Mouse (Mus musculus): ENCODE results near the gene Rad9b. TPM values are rescaled to one million over a fixed set of nuclear protein-coding genes. Genes with fewer than 3 reads are reported as not detected.
A peak's percentile ranks its signal among the peaks of the same experiment; 100 is the strongest.

Gene Rad9b
- polyA plus RNA-seq, 1 experiment from 2014 or later, result 11.0 TPM

DNA sequence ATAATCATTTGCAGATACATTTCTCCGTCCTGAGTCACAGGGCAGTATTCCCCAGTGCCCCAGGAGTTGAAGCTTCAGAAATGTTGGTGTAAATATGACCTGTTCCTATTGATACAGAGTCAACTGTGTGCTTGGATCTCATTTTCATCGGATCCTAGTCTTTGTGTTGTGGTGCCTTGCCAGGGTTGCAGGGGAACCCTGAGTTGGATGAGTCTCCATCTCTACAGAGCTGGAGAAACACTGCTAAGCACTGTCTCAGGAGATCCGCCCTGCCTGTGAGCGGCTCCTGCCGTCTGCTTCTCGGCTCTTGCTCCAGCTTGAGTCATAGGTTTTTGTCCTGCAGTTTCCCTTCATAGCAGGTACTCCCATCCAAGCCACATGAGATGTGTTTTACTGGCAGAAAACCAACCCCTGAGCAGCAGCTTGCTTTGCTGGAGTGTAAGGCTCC lies 53.9 kb downstream of the Rad9b start:
- Histone ChIP-seq H3K36me3 (replicated peaks) (peaks cover 23% of the 10 kb centered on the region), H3K27me3 (ENCODE audit: poor library complexity, severe bottlenecking) (no peaks in the 10 kb centered on the region), H3K9me3 (no peaks in the 10 kb centered on the region), H3K4me3 (no peak overlapping the region), H3K4me1 (peaks cover 22% of the 10 kb centered on the region), H3K27ac (no peak overlapping the region)
- WGBS, result 92% methylated on average over 6 of the region's 6 CpGs
- DNase-seq (ENCODE audit: extremely low spot score, low spot score), result no peak

DNA sequence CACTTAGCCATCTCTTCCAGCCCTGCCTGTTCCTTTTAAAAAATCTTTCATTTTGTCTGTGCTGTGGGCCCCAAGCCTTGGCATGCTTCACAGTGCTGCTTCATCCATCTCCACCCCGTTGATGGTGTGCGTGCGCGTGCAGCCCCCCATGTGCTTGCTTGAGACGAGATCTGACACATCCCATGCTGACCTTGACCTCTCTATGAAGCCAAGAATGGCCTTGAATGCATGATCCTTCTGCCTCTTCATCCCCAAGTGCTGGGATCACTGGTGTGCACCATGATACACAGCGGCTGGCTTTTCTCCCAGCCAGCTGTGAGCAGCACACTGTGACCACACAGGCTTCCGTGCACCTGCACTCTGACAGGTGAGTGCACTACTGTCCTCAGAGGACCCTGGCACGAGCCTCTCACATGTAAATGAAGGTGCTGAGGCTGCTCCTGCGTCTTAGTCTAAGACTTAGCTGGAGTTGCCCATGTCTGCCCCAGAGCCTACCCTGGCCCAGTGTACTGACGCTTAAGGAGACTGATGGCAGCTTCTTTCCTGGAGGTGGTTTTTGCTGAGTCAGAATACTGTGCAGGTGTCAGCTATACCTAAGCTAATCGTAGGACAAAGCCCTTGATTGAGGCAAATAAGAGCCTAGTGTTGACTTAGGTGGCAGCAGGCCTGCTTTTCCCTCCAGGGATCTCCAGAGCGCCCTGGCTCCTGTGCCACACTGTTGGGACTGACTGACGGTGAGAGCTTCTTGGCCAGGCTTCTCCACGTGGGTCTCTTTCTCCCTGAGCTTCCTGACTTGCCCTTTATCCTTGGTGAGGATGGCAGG lies 58.7 kb downstream of the Rad9b start:
- Histone ChIP-seq H3K27me3 (ENCODE audit: poor library complexity, severe bottlenecking) (no peaks in the 10 kb centered on the region), H3K36me3 (replicated peaks) (peaks cover 15% of the 10 kb centered on the region), H3K27ac (0 out of 2 replicates have a peak overlapping the region, but pooled peaks have one; percentile 0), H3K9me3 (no peaks in the 10 kb centered on the region), H3K4me1 (peaks cover 36% of the 10 kb centered on the region), H3K4me3 (no peak overlapping the region)
- DNase-seq (ENCODE audit: extremely low spot score, low spot score), result no peak
- 84% methylated on average over 14 of the region's 14 CpGs for WGBS

DNA sequence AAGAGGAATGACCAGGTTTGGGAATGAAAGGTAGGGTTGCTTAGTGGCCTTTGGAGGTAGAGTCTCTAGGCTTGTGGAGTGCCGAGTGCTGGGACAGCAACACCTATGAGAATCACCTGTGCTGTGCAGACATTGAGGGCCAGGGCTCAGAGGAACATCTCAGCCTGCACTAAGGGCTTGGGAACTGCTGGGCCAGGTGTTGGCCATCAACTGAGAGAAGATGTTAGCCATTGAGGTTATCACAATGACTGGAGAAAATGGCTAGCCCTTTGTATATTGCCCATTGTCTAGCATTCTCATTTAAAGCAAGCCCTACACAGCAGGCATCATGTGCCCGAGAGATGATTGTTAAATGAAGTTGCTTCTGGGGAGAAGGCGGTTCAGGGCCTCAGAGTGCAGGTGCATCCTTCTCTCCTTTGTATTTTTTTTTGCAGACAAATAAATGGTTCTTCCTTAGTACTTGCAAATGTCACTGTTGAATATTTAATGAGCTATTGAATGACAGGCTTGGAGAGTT lies 59.8 kb downstream of the Rad9b start:
- peaks cover 21% of the 10 kb centered on the region for H3K36me3 ChIP-seq (replicated peaks)
- peaks cover 36% of the 10 kb centered on the region for H3K4me1 ChIP-seq
- H3K27ac ChIP-seq, result no peak overlapping the region; the same call in 1 of the 2 replicates
- peaks cover 6% of the 10 kb centered on the region; the same call in 1 of the 2 replicates for H3K9me3 ChIP-seq
- DNase-seq (ENCODE audit: extremely low spot score, low spot score), result no peak
- WGBS, result 81% methylated on average over 3 of the region's 3 CpGs
- H3K4me3 ChIP-seq, result no peak overlapping the region
- no peaks in the 10 kb centered on the region for H3K27me3 ChIP-seq (ENCODE audit: poor library complexity, severe bottlenecking)

DNA sequence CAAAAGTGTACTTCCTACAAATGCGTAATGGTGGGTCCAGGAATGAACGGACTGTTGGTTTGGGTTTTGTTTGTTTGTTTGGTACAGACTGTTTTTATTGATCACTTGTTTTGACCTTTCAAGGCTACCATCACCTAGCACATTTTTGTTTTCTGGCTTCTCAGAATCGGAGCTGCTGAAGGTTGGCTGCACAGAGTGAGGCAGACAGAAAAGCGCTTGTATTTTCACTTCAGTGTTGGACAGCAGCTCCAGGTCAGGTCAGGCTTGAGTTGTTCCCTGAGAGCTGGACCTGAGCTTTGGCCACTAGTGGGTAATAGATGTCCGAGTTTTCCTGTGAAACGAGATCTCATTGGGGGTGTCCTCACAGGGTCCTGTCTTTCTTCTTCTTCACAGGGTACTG lies 60.9 kb downstream of the Rad9b start:
- no peak overlapping the region for H3K4me3 ChIP-seq
- WGBS, result 86% methylated on average over 6 of the region's 6 CpGs
- peaks cover 32% of the 10 kb centered on the region for H3K36me3 ChIP-seq (replicated peaks)
- no peak overlapping the region for H3K27ac ChIP-seq
- DNase-seq (ENCODE audit: extremely low spot score, low spot score), result no peak
- H3K4me1 ChIP-seq, result peaks cover 36% of the 10 kb centered on the region
- H3K9me3 ChIP-seq, result peaks cover 9% of the 10 kb centered on the region
- H3K27me3 ChIP-seq (ENCODE audit: poor library complexity, severe bottlenecking), result no peaks in the 10 kb centered on the region

DNA sequence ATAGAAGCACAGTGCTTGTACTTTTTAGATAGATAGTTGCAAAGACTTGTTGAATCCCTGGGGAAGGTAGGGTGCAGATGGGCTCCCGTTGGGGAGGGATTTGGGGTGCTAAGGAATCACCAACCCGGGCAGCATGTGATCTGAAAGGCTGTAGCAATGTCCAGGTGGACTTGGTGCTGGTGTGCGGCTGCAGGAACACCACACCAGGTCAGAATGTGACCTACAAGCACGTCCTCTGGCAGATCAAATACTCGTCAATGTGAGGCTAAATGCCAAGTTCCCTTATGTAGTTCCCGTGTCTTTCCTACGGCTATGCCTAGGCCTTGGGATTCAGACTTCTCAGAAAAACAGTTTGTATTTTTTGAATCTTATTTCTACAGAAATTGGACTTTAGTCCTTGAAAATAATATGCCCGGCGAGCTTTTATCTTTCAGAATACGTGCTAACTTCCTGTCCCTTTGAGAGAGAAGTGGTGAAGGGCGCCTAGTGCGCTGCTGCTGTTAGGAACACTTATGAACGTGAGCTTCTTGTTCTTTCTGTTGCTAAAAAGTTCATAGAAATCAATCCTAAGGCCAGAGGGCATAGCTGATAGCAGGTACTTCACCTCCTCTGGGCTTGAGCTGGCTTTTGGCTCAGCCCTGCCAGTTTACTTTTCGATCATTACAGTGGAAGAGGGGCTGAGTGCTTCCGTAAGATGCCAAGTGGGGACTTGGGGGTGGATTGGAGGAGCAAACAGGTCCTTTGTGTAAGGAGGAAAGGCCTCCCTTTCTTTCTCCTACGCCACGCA lies 62.3 kb downstream of the Rad9b start:
- Histone ChIP-seq H3K9me3 (peaks cover 9% of the 10 kb centered on the region), H3K4me3 (no peak overlapping the region), H3K4me1 (peaks cover 36% of the 10 kb centered on the region), H3K27me3 (ENCODE audit: poor library complexity, severe bottlenecking) (no peaks in the 10 kb centered on the region), H3K27ac (no peak overlapping the region), H3K36me3 (replicated peaks) (peaks cover 46% of the 10 kb centered on the region)
- DNase-seq (ENCODE audit: extremely low spot score, low spot score), result no peak
- 81% methylated on average over 17 of the region's 17 CpGs for WGBS

DNA sequence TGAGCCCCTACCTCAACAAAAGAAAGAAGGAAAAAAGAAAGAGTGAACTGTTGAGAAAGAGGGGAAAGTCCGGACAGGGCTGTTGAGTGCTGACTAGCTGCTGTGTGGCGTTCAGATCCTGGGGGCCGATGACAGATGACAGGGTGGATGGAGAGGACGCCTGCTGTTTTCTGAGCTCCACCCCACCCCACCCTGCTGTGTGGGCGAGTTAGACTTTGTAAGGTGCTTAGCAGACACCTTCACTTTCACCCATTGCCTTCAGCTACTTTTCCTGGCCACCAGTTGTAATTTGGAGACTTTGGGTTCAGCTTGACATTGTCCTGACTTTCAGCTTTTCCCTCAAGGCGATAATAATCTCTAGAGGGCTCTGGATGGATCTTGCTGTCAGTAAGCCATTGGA lies 62.9 kb downstream of the Rad9b start:
- DNase-seq (ENCODE audit: extremely low spot score, low spot score), result no peak
- Histone ChIP-seq H3K4me1 (peaks cover 40% of the 10 kb centered on the region), H3K9me3 (peaks cover 9% of the 10 kb centered on the region), H3K4me3 (no peak overlapping the region), H3K27ac (no peak overlapping the region), H3K36me3 (replicated peaks) (peaks cover 47% of the 10 kb centered on the region), H3K27me3 (ENCODE audit: poor library complexity, severe bottlenecking) (no peaks in the 10 kb centered on the region)
- WGBS, result 61% methylated on average over 6 of the region's 6 CpGs

DNA sequence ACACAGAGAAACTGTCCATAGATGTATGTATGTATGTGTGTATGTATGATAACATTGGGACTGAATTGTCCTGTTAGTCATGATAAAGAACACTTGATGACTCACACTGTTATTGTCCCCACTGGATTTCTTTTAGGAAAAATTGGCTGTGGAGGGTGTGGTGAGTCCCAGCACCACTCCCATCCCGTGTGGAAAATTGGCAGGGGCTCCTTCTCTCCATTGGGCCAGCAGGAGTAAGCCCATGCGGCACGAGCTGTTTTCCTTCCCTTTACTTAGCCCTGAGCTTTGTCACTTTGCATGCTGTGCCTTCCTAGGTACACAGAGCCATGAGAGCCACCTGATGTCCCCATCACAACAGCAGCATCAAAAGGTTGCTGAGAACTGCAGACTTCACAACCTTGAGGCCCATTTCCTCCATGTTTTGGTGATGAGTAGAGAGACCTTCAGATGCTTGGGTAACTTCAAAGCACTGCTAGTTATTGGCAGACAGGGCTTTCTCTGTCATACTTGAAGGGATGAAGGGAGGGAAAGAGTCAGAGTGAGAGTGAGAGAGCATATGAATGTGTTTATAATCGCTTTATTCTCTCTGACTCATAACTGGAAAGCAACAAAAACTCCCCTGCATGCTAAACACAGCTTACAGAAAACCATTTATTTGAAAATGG lies 65.8 kb downstream of the Rad9b start:
- no peak for DNase-seq (ENCODE audit: extremely low spot score, low spot score)
- 93% methylated on average over 4 of the region's 4 CpGs for WGBS
- Histone ChIP-seq H3K27ac (no peak overlapping the region), H3K4me1 (peaks cover 40% of the 10 kb centered on the region), H3K36me3 (replicated peaks) (peaks cover 38% of the 10 kb centered on the region), H3K27me3 (ENCODE audit: poor library complexity, severe bottlenecking) (no peaks in the 10 kb centered on the region), H3K9me3 (peaks cover 9% of the 10 kb centered on the region), H3K4me3 (no peak overlapping the region)

DNA sequence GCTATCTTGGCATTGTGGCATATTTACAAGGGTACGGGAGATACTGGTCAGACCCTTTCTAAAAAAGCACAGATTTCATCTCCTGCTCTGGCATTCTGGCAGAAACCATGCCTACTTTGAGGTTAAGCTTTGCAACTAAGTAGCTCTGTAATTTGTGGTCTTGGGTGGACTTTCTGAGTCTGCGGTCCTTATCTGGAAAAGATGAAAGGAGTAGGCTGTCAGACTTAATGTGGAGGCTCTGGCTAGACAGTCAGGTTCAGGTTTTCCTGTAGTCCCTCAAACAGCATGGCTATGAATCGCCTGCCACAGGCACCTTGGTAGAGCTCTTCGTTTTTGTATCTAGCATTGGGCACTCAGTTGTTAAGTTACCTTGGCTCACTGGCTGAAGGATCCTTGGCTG lies 67.0 kb downstream of the Rad9b start:
- H3K9me3 ChIP-seq, result peaks cover 9% of the 10 kb centered on the region
- 94% methylated on average over 4 of the region's 4 CpGs for WGBS
- H3K4me3 ChIP-seq, result no peak overlapping the region
- H3K27me3 ChIP-seq (ENCODE audit: poor library complexity, severe bottlenecking), result no peaks in the 10 kb centered on the region; the same call in 1 of the 2 replicates
- H3K27ac ChIP-seq, result no peak overlapping the region
- no peak for DNase-seq (ENCODE audit: extremely low spot score, low spot score)
- peaks cover 33% of the 10 kb centered on the region for H3K4me1 ChIP-seq
- peaks cover 38% of the 10 kb centered on the region for H3K36me3 ChIP-seq (replicated peaks)

DNA sequence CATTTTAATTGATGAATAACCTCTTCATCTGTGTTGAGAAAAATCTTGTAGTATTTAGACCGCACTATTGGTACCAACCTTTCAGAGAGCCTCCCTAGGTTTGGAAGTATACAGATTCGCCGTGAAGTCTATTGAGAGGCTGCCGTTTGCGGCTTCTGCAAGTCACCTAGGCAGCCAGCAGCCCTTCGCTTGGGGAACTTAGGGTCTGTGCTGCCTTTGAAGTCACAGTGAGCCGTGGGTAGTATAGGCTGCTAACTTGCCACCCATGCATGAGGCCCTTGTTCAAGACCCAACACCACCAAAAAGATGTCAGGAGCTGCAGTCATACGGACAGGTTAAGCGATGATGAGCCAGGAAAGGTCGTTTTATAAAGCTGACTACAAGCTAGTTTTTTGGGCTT lies 67.8 kb downstream of the Rad9b start:
- Histone ChIP-seq H3K4me1 (peaks cover 28% of the 10 kb centered on the region), H3K27me3 (ENCODE audit: poor library complexity, severe bottlenecking) (peaks cover 1% of the 10 kb centered on the region; the same call in 1 of the 2 replicates), H3K4me3 (peak overlapping the region; percentile 98), H3K9me3 (peaks cover 9% of the 10 kb centered on the region), H3K27ac (no peak overlapping the region), H3K36me3 (replicated peaks) (peaks cover 38% of the 10 kb centered on the region)
- 90% methylated on average over 10 of the region's 10 CpGs for WGBS
- DNase-seq (ENCODE audit: extremely low spot score, low spot score), result no peak

DNA sequence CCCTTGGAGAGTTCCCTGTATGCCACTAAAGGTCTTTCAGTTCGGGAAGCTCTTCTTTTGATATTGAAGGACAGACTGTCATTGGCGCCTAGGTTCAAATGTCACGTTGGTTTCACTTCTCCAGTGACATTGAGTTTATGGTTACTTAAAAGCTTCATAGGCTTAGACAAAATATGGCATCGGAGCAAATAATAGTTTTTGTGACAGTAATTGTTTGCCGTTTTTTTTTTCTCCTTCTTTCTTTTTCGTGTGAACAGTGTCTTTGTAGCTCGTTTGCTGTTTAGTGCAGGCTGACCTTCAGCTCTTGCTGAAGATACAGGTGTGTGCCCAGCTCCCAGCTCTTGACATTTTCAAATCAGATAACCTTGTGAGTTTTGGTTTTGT lies 68.3 kb downstream of the Rad9b start:
- H3K4me1 ChIP-seq, result peaks cover 28% of the 10 kb centered on the region
- H3K36me3 ChIP-seq (replicated peaks), result peaks cover 38% of the 10 kb centered on the region
- H3K9me3 ChIP-seq, result peaks cover 9% of the 10 kb centered on the region
- no peak for DNase-seq (ENCODE audit: extremely low spot score, low spot score)
- peaks cover 6% of the 10 kb centered on the region; the same call in 1 of the 2 replicates for H3K27me3 ChIP-seq (ENCODE audit: poor library complexity, severe bottlenecking)
- peak overlapping the region; percentile 98 for H3K4me3 ChIP-seq
- 68% methylated on average over 7 of the region's 7 CpGs for WGBS
- H3K27ac ChIP-seq, result no peak overlapping the region

DNA sequence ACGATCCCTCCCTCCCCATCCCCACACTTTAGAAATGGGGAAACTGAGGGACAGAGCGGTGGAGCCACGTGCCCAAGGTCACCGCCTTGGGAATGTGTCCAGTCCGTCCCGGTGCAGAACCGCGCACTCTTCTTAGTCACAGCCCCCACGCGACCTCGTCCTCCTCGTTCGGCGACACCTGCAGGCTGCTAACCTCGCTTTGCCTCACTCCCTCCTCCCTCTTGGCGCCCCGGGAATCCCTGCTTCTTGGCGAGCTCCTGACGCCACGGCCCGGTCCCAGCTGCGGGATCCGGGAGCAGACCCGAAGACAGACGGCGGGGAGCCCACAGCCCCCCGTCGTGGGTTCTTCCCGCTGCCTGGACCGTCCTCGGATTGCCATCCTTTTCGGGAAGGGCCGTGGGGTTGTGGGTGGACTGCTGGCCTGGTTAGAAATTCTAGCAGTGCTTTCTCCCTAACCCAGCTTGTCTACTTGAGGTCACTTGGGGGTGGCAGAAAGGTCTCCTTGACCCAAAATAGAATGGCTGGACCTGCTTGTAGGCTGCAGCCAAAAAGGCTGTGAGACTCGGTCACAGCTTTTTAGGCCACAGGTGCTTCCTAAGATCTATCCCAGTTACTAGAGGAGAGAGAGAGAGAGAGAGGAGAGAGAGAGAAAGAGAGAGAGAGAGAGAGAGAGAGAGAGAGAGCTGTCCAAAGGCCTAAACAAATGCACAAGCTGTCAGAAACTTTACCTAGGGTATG lies 68.8 kb downstream of the Rad9b start:
- Histone ChIP-seq H3K36me3 (replicated peaks) (peaks cover 35% of the 10 kb centered on the region), H3K27ac (peak overlapping the region; percentile 93), H3K27me3 (ENCODE audit: poor library complexity, severe bottlenecking) (peaks cover 10% of the 10 kb centered on the region; the same call in 1 of the 2 replicates), H3K4me1 (peaks cover 34% of the 10 kb centered on the region), H3K4me3 (peak overlapping the region; percentile 98), H3K9me3 (peaks cover 9% of the 10 kb centered on the region)
- WGBS, result 2% methylated on average over 34 of the region's 34 CpGs
- DNase-seq (ENCODE audit: extremely low spot score, low spot score), result peak; percentile 60

Measured in forebrain, embryonic 10.5 days (tissue).